Mouse (Mus musculus): ENCODE data around the gene Pink1. TPM values are rescaled to one million over a fixed set of nuclear protein-coding genes. Genes with fewer than 3 reads are reported as not detected.

The Pink1 gene
- polyA plus RNA-seq, 1 experiment from 2014 or later: 41.4 TPM

DNA sequence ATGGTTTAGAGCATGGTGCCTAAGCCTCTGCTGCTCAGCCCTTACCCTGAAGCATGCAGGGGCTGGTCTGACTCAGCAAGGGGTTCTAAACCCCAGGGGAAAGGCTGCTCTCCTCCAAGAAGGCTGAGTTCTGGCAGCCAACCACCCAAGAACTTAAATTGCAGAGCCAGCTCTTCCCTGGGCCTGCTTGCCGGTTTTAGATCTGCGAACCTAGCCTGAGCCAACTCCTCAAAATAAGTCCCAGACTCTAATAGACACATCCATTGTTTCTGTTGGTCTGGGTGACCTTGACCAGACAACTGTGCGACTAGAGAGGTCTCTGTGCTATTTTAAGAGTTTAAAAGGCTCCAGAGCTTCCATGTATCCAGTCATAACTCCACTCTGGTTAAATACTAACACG lies 2.4 kb downstream of the Pink1 start:
- Histone ChIP-seq H3K27me3 (replicated peaks) (no peaks in the 10 kb centered on the region), H3K9me3 (no peaks in the 10 kb centered on the region), H3K9ac (no peak overlapping the region), H3K4me2 (no peak overlapping the region), H3K27ac (peak overlapping the region; percentile 79), H3K4me1 (peaks cover 20% of the 10 kb centered on the region), H3K4me3 (replicated peaks) (no peak overlapping the region), H3K36me3 (no peaks in the 10 kb centered on the region)
- ATAC-seq (ENCODE audit: insufficient read depth, low FRiP score, low read depth): no peak
- 56% methylated on average over 4 of the region's 4 CpGs for WGBS

GRCm38 (mm10) chr4:138322692-138323091 lies 3.4 kb downstream of the Pink1 start:
- no peak for ATAC-seq (ENCODE audit: insufficient read depth, low FRiP score, low read depth)
- Histone ChIP-seq H3K27me3 (replicated peaks) (no peaks in the 10 kb centered on the region), H3K4me1 (peaks cover 20% of the 10 kb centered on the region), H3K36me3 (no peaks in the 10 kb centered on the region), H3K4me3 (replicated peaks) (no peak overlapping the region), H3K4me2 (no peak overlapping the region), H3K9me3 (no peaks in the 10 kb centered on the region), H3K27ac (no peak overlapping the region), H3K9ac (no peak overlapping the region)
- 63% methylated on average over 4 of the region's 4 CpGs for WGBS

- H3K4me2 ChIP-seq: no peak overlapping the region
- no peak overlapping the region for H3K4me3 ChIP-seq (replicated peaks)
- H3K36me3 ChIP-seq: no peaks in the 10 kb centered on the region
- no peaks in the 10 kb centered on the region for H3K9me3 ChIP-seq
- no peak overlapping the region for H3K27ac ChIP-seq
- 63% methylated on average over 7 of the region's 7 CpGs for WGBS
- peaks cover 19% of the 10 kb centered on the region for H3K4me1 ChIP-seq
- H3K27me3 ChIP-seq (replicated peaks): no peaks in the 10 kb centered on the region
- no peak for ATAC-seq (ENCODE audit: insufficient read depth, low FRiP score, low read depth)
- no peak overlapping the region for H3K9ac ChIP-seq
Observed at GRCm38 (mm10) chr4:138321488-138321887, 4.6 kb downstream of the Pink1 start.

DNA sequence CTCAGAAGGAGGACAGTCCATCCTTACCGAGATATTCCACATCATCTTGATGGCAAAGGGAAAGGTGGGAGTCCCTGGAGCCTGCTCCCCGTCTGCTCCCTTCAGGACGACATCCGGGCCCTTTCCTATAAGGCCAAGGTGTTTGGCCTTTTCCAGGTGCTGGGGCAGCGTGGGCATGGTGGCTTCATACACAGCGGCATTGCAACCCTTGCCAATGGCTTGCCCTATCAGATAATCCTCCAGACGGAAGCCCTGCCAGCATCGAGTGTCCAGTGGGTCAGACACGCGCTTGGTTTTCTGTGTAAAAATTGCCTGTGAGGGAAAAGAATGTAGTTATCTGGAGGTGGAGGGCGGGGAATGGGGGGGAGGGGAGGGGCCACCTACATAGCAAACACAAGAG lies 5.4 kb downstream of the Pink1 start:
- Histone ChIP-seq H3K27me3 (replicated peaks) (no peaks in the 10 kb centered on the region), H3K4me3 (replicated peaks) (no peak overlapping the region), H3K36me3 (no peaks in the 10 kb centered on the region), H3K4me1 (peaks cover 17% of the 10 kb centered on the region), H3K27ac (no peak overlapping the region), H3K9me3 (no peaks in the 10 kb centered on the region), H3K4me2 (no peak overlapping the region), H3K9ac (no peak overlapping the region)
- WGBS: 64% methylated on average over 11 of the region's 11 CpGs
- ATAC-seq (ENCODE audit: insufficient read depth, low FRiP score, low read depth): no peak

DNA sequence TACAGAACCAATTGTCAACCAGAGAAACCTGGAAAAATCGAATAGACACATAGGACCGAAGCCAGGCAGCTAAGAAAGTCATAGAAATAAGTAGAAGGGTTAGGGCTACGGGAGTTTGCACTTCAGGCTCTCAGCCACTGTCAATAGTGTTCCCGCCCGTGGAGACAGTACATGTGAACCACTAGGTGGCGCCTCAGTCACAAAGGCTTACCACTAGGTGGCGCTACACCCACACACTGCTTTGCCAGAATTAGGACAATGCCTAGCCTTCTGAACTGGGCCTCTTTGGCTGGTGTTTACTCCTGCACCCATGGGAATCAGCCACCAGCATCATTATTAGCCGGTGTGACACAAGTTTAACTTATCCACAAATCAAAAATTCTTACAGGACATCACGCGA lies 6.6 kb downstream of the Pink1 start:
- Histone ChIP-seq H3K36me3 (no peaks in the 10 kb centered on the region), H3K4me1 (peaks cover 17% of the 10 kb centered on the region), H3K4me3 (replicated peaks) (no peak overlapping the region), H3K27me3 (replicated peaks) (no peaks in the 10 kb centered on the region), H3K27ac (no peak overlapping the region), H3K9ac (no peak overlapping the region), H3K9me3 (no peaks in the 10 kb centered on the region), H3K4me2 (no peak overlapping the region)
- ATAC-seq (ENCODE audit: insufficient read depth, low FRiP score, low read depth): peak; percentile 3; the same call in 1 of the 2 replicates
- WGBS: 35% methylated on average over 10 of the region's 10 CpGs

DNA sequence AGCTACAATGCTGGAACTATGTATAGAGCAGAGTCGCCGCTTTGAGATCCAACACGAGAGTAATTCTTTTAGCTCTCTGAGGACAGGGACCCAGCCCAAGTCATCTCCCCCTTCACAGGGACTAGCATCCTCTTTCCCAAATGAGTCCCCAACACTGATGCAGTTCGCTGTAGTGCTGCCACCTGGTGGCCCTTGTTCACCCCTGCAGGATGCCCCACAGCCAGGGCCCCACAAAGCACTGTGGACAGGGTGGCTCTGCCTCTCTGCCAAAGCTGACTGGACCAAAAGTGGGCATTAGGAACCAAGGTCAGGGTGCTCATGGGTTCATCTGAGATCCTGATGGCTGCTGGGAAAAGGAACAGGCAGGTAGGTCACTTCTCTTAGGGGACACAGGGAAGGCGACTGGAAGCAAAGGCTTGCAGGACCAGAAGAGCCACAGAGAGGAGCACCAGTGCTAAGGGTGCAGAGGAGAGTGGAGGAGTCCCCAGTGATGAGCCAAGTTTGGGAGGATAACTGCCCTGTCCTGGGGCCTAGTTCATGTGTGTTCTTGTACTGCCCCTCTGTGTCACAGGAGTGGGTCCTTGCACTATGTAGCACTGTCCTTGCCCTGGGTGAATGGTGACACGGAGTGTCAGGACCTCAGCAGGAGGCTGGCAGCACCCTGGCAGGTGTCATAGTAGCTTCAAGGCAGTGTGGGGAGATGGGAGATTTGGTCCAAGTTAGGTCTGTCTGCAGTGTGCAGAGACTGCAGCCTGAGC lies 7.4 kb downstream of the Pink1 start:
- no peak overlapping the region for H3K9ac ChIP-seq
- H3K4me2 ChIP-seq: no peak overlapping the region
- no peak overlapping the region for H3K27ac ChIP-seq
- H3K4me3 ChIP-seq (replicated peaks): no peak overlapping the region
- peaks cover 9% of the 10 kb centered on the region for H3K4me1 ChIP-seq
- no peaks in the 10 kb centered on the region for H3K27me3 ChIP-seq (replicated peaks)
- peaks cover 3% of the 10 kb centered on the region for H3K36me3 ChIP-seq
- H3K9me3 ChIP-seq: no peaks in the 10 kb centered on the region
- no peak for ATAC-seq (ENCODE audit: insufficient read depth, low FRiP score, low read depth)
- WGBS: 51% methylated on average over 6 of the region's 6 CpGs

DNA sequence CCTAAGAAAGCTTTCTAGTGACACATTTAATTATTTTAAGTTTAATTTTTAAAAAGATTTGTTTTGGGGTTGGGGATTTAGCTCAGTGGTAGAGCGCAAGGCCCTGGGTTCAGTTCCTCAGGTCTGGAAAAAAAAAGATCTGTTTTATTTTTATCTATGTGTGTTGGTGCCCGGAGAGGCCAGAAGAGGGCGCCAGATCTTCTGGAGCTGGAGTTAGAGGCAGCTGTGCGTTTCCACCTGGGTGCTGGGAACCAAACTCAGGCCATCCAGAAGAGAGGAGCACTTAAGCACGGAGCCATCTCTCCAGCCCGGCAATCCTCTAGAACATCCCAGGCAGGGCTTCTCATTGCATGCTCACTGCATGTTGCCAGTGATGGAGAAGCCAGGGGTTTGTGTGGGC lies 9.7 kb downstream of the Pink1 start:
- WGBS: 87% methylated on average over 6 of the region's 6 CpGs
- Histone ChIP-seq H3K36me3 (peaks cover 24% of the 10 kb centered on the region), H3K27ac (no peak overlapping the region), H3K9ac (no peak overlapping the region), H3K4me1 (no peaks in the 10 kb centered on the region; the same call in 1 of the 2 replicates), H3K9me3 (no peaks in the 10 kb centered on the region), H3K27me3 (replicated peaks) (no peaks in the 10 kb centered on the region), H3K4me3 (replicated peaks) (no peak overlapping the region), H3K4me2 (no peak overlapping the region)
- ATAC-seq (ENCODE audit: insufficient read depth, low FRiP score, low read depth): no peak

GRCm38 (mm10) chr4:138315781-138316180 lies 10.3 kb downstream of the Pink1 start:
- H3K27me3 ChIP-seq (replicated peaks): no peaks in the 10 kb centered on the region
- ATAC-seq (ENCODE audit: insufficient read depth, low FRiP score, low read depth): no peak
- no peak overlapping the region for H3K9ac ChIP-seq
- H3K9me3 ChIP-seq: no peaks in the 10 kb centered on the region
- WGBS: 74% methylated on average over 9 of the region's 9 CpGs
- H3K27ac ChIP-seq: no peak overlapping the region
- H3K4me2 ChIP-seq: no peak overlapping the region
- no peaks in the 10 kb centered on the region for H3K4me1 ChIP-seq
- H3K36me3 ChIP-seq: peaks cover 30% of the 10 kb centered on the region
- H3K4me3 ChIP-seq (replicated peaks): no peak overlapping the region

GRCm38 (mm10) chr4:138313795-138314194 lies 12.3 kb downstream of the Pink1 start:
- Histone ChIP-seq H3K9ac (no peak overlapping the region), H3K36me3 (peaks cover 43% of the 10 kb centered on the region), H3K4me3 (replicated peaks) (no peak overlapping the region), H3K27me3 (replicated peaks) (no peaks in the 10 kb centered on the region), H3K4me2 (no peak overlapping the region), H3K27ac (no peak overlapping the region), H3K4me1 (no peaks in the 10 kb centered on the region), H3K9me3 (no peaks in the 10 kb centered on the region)
- no peak for ATAC-seq (ENCODE audit: insufficient read depth, low FRiP score, low read depth)
- 87% methylated on average over 4 of the region's 4 CpGs for WGBS

- ATAC-seq (ENCODE audit: insufficient read depth, low FRiP score, low read depth): no peak
- Histone ChIP-seq H3K27me3 (replicated peaks) (no peaks in the 10 kb centered on the region), H3K9me3 (no peaks in the 10 kb centered on the region), H3K36me3 (peaks cover 44% of the 10 kb centered on the region), H3K27ac (no peak overlapping the region), H3K4me2 (no peak overlapping the region), H3K4me1 (no peaks in the 10 kb centered on the region), H3K4me3 (replicated peaks) (no peak overlapping the region), H3K9ac (no peak overlapping the region)
- WGBS: 87% methylated on average over 11 of the region's 11 CpGs
Observed at GRCm38 (mm10) chr4:138313021-138313420, 13.1 kb downstream of the Pink1 start.

DNA sequence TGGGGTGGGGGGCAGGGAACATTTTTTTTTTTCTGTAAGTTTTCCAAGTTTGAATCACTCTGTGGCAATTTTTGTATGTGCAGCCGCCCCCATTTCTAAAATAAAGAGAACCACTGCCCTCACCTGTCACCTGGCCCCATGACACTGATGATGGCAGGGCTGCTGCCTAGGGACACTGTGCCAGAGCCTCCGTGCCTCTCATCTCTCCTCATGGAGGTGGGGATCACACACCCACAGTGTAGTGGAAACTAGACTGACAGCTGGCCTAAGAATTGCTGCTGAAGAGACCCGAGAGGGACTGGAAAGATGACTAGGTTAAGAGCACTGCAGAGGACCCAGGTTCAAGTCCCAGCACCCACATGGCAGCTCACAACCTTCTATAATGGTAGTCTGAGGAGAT lies 14.0 kb downstream of the Pink1 start:
- no peak for ATAC-seq (ENCODE audit: insufficient read depth, low FRiP score, low read depth)
- WGBS: 93% methylated on average over 3 of the region's 3 CpGs
- Histone ChIP-seq H3K9ac (no peak overlapping the region), H3K36me3 (peaks cover 44% of the 10 kb centered on the region), H3K4me2 (no peak overlapping the region), H3K4me3 (replicated peaks) (no peak overlapping the region), H3K9me3 (no peaks in the 10 kb centered on the region), H3K27me3 (replicated peaks) (no peaks in the 10 kb centered on the region), H3K27ac (no peak overlapping the region), H3K4me1 (peaks cover 4% of the 10 kb centered on the region; the same call in 1 of the 2 replicates)

GRCm38 (mm10) chr4:138311595-138311994 lies 14.5 kb downstream of the Pink1 start:
- Histone ChIP-seq H3K4me1 (peaks cover 5% of the 10 kb centered on the region; the same call in 1 of the 2 replicates), H3K36me3 (peaks cover 44% of the 10 kb centered on the region), H3K4me2 (no peak overlapping the region), H3K27ac (no peak overlapping the region), H3K27me3 (replicated peaks) (no peaks in the 10 kb centered on the region), H3K4me3 (replicated peaks) (no peak overlapping the region), H3K9me3 (no peaks in the 10 kb centered on the region), H3K9ac (no peak overlapping the region)
- peak; percentile 42; the same call in 1 of the 2 replicates for ATAC-seq (ENCODE audit: insufficient read depth, low FRiP score, low read depth)
- 47% methylated on average over 8 of the region's 8 CpGs for WGBS
